Mouse (Mus musculus) testis, adult 2 months (tissue): ENCODE data around the gene Med24.

Source experiments
- CTCF ChIP-seq: fragments of 200-500 bp; IDR thresholded peaks from 2 replicates; pipeline ENCODE4 v1.5.1; 2012; ENCODE audit warnings: low read depth, mild to moderate bottlenecking, inconsistent platforms, low read length, moderate library complexity; ENCODE audit not compliant: control insufficient read depth, insufficient read depth, insufficient replicate concordance
- POLR2A ChIP-seq: fragments of 200-500 bp; IDR thresholded peaks from 2 replicates; pipeline ENCODE4 v1.6.1; 2012; ENCODE audit warnings: low read depth, mild to moderate bottlenecking, inconsistent platforms, low read length, moderate library complexity; ENCODE audit not compliant: control insufficient read depth

GRCm38 (mm10) chr11:98750351-98751201 lies 21.3 kb upstream of the Med24 start:
- TF ChIP-seq POLR2A, result peak; percentile 26; the same call in 1 of the 2 replicates
- no peak for TF ChIP-seq CTCF
